Comparison of ENCODE assay signal across 9 mouse cellular contexts in genomic region chr1:91962256-91962655, GRCm38 (mm10).
DNase-seq lines count a peak whose midpoint lies in the region; ATAC-seq and TF ChIP-seq lines count a peak whose summit lies in the region.
"Had no signal": no experiment of that assay in that cellular context is flagged by ENCODE, and none has a peak within 500 bp of the region (broad histone marks: within the 10 kb centered on the region; RNA-seq: fewer than 3 reads in every experiment).

No protein-coding gene starts in this region.

- peaks cover 9% of the 10 kb centered on the region for H3K36me3 ChIP-seq in C2C12 (ENCODE audit: control insufficient read depth, insufficient read depth)
- peaks cover 13% of the 10 kb centered on the region for H3K36me3 ChIP-seq in ES-Bruce4 (ENCODE audit: control insufficient read depth, insufficient read depth, low read length, poor library complexity, severe bottlenecking)
- H3K36me3 ChIP-seq in forebrain, postnatal 0 days (ENCODE audit: insufficient read depth) = peaks cover 63% of the 10 kb centered on the region
- H3K36me3 ChIP-seq in intestine, postnatal 0 days (ENCODE audit: control insufficient read depth, insufficient read depth) = peaks cover 42% of the 10 kb centered on the region
- H3K36me3 ChIP-seq in lung, postnatal 0 days (ENCODE audit: insufficient read depth, low read length) = peaks cover 9% of the 10 kb centered on the region; the same call in 1 of the 2 replicates

- peaks cover 3% of the 10 kb centered on the region for H3K4me1 ChIP-seq in ES-Bruce4 (ENCODE audit: control insufficient read depth, insufficient read depth, low read length)
- no peaks in the 10 kb centered on the region for H3K4me1 ChIP-seq in forebrain, postnatal 0 days (ENCODE audit: insufficient read depth)
- no peaks in the 10 kb centered on the region for H3K4me1 ChIP-seq in intestine, postnatal 0 days (replicated peaks; ENCODE audit: control insufficient read depth, insufficient read depth, low read length)
- H3K4me1 ChIP-seq in lung, postnatal 0 days (ENCODE audit: insufficient read depth, low read depth, low read length) = no peaks in the 10 kb centered on the region
- H3K4me1 ChIP-seq: liver, embryonic 15.5 days had no signal

- H3K4me3 ChIP-seq in C2C12 (ENCODE audit: insufficient read depth, poor library complexity, severe bottlenecking) = no peak overlapping the region
- H3K4me3 ChIP-seq in ES-Bruce4 (ENCODE audit: low read depth, low read length) = no peak overlapping the region
- H3K4me3 ChIP-seq in forebrain, postnatal 0 days (ENCODE audit: low read depth, low read length) = no peak overlapping the region
- H3K4me3 ChIP-seq in intestine, postnatal 0 days (ENCODE audit: low read depth, low read length) = no peak overlapping the region
- no peak overlapping the region for H3K4me3 ChIP-seq in lung, postnatal 0 days (ENCODE audit: low read depth, low read length)
- H3K4me3 ChIP-seq: liver, embryonic 15.5 days had no signal

- no peak overlapping the region for H3K9ac ChIP-seq in ES-Bruce4 (ENCODE audit: low read depth, poor library complexity, severe bottlenecking)
- no peak overlapping the region for H3K9ac ChIP-seq in forebrain, postnatal 0 days
- H3K9ac ChIP-seq in intestine, postnatal 0 days (ENCODE audit: low read depth, low read length) = no peak overlapping the region
- no peak overlapping the region for H3K9ac ChIP-seq in lung, postnatal 0 days (replicated peaks; ENCODE audit: low read depth)
- H3K9ac ChIP-seq: liver, embryonic 15.5 days had no signal

- DNase-seq in c-Kit-positive CD71-positive TER-119-positive erythroid progenitor cells, embryonic 14.5 days (ENCODE audit: low spot score) = peak; percentile 10
- DNase-seq in forebrain, postnatal 0 days = peak; percentile 51
- peak; percentile 69 for DNase-seq in lung, postnatal 0 days (ENCODE audit: low spot score)
- DNase-seq in skeletal muscle tissue, adult 2 months (ENCODE audit: low read depth, low spot score) = peak; percentile 50
- no peak for DNase-seq in left cerebral cortex, postnatal 25 days (ENCODE audit: low spot score in 2 of 2)

- TF ChIP-seq POLR2A in ES-Bruce4 (IDR thresholded peaks at IDR 0.05; ENCODE audit: insufficient read depth, low read length) = no peak

- TF ChIP-seq CTCF in C2C12 (IDR thresholded peaks at IDR 0.05; ENCODE audit: control insufficient read depth, insufficient read depth, insufficient read length) (peak; percentile 75), ES-Bruce4 (IDR thresholded peaks at IDR 0.05; ENCODE audit: low read depth, low read length) (peak; percentile 77)
- TF ChIP-seq CTCF in forebrain, postnatal 0 days (IDR thresholded peaks at IDR 0.05; ENCODE audit: low read depth) = peak; percentile 77
- TF ChIP-seq CTCF in intestine, postnatal 0 days (IDR thresholded peaks at IDR 0.05; ENCODE audit: low read depth) = peak; percentile 90
- TF ChIP-seq CTCF in lung, postnatal 0 days (IDR thresholded peaks at IDR 0.05) = peak; percentile 85

- 26% methylated on average over 1 of the region's 1 CpGs for WGBS in forebrain, postnatal 0 days
- 74% methylated on average over 1 of the region's 1 CpGs for WGBS in intestine, postnatal 0 days
- WGBS in lung, postnatal 0 days = 68% methylated on average over 1 of the region's 1 CpGs

- no peaks in the 10 kb centered on the region for H3K9me3 ChIP-seq in ES-Bruce4 (replicated peaks; ENCODE audit: control insufficient read depth, insufficient read depth, low read length, poor library complexity, severe bottlenecking)
- H3K9me3 ChIP-seq in forebrain, postnatal 0 days (ENCODE audit: low read length) = no peaks in the 10 kb centered on the region
- no peaks in the 10 kb centered on the region for H3K9me3 ChIP-seq in intestine, postnatal 0 days (ENCODE audit: control insufficient read depth)
- no peaks in the 10 kb centered on the region for H3K9me3 ChIP-seq in lung, postnatal 0 days (ENCODE audit: low read length)
- H3K9me3 ChIP-seq: liver, embryonic 15.5 days had no signal

- H3ac ChIP-seq in C2C12 (ENCODE audit: control insufficient read depth, insufficient read length, low read depth) = no peak overlapping the region

- peak; percentile 68 for ATAC-seq in forebrain, postnatal 0 days
- 0 out of 2 replicates have a peak, but pooled peaks have one; percentile 47 for ATAC-seq in intestine, postnatal 0 days
- peak; percentile 79 for ATAC-seq in lung, postnatal 0 days

- H3K79me2 ChIP-seq in C2C12 (ENCODE audit: control insufficient read depth, insufficient read depth) = no peaks in the 10 kb centered on the region

- H3K27ac ChIP-seq in ES-Bruce4 (ENCODE audit: insufficient read depth, low read length) = no peak overlapping the region
- H3K27ac ChIP-seq in forebrain, postnatal 0 days (ENCODE audit: low read depth, low read length) = no peak overlapping the region
- H3K27ac ChIP-seq in intestine, postnatal 0 days (ENCODE audit: low read depth, low read length) = no peak overlapping the region
- no peak overlapping the region for H3K27ac ChIP-seq in lung, postnatal 0 days (ENCODE audit: low read length)
- H3K27ac ChIP-seq: liver, embryonic 15.5 days had no signal

- TF ChIP-seq EP300 in ES-Bruce4 (IDR thresholded peaks at IDR 0.05; ENCODE audit: insufficient read depth, low read depth, low read length) = peak; percentile 45; the same call in 1 of the 2 replicates
- TF ChIP-seq EP300 in lung, postnatal 0 days (IDR thresholded peaks at IDR 0.05) = no peak

- intact Hi-C loops in left cerebral cortex, postnatal 25 days (cut with DNase I) = loop anchor here (5.0 to 10.0 kb wide), 2 partner anchors 207 to 400 kb away; no protein-coding TSS in a partner anchor

- no peak overlapping the region for H3K4me2 ChIP-seq in forebrain, postnatal 0 days (ENCODE audit: low read depth)
- H3K4me2 ChIP-seq in intestine, postnatal 0 days (replicated peaks; ENCODE audit: low read depth) = no peak overlapping the region
- no peak overlapping the region for H3K4me2 ChIP-seq in lung, postnatal 0 days (replicated peaks; ENCODE audit: low read depth, low read length)
- H3K4me2 ChIP-seq: liver, embryonic 15.5 days had no signal

- H3K27me3 ChIP-seq in C2C12 (ENCODE audit: control insufficient read depth, insufficient read depth, insufficient read length) (no peaks in the 10 kb centered on the region), ES-Bruce4 (ENCODE audit: control insufficient read depth, insufficient read depth, low read length, poor library complexity, severe bottlenecking) (no peaks in the 10 kb centered on the region)
- no peaks in the 10 kb centered on the region for H3K27me3 ChIP-seq in forebrain, postnatal 0 days (ENCODE audit: insufficient read depth, low read length)
- H3K27me3 ChIP-seq in intestine, postnatal 0 days (replicated peaks; ENCODE audit: control insufficient read depth, insufficient read depth, low read length) = no peaks in the 10 kb centered on the region
- no peaks in the 10 kb centered on the region for H3K27me3 ChIP-seq in lung, postnatal 0 days (replicated peaks; ENCODE audit: insufficient read depth, low read length)
- H3K27me3 ChIP-seq: liver, embryonic 15.5 days had no signal

- no peaks in the 10 kb centered on the region for H3K79me3 ChIP-seq in C2C12 (ENCODE audit: low read depth)

TF ChIP-seq in C2C12, 6 proteins besides CTCF, POLR2A, EP300 and RAD21:
- TF ChIP-seq MAX (IDR thresholded peaks at IDR 0.05) (no peak), MYOG (IDR thresholded peaks at IDR 0.05; ENCODE audit: control insufficient read depth, extremely low read depth, insufficient read length) (no peak), FOSL1 (IDR thresholded peaks at IDR 0.05; ENCODE audit: insufficient read depth, low read length, poor library complexity, severe bottlenecking) (no peak), MYOD1 (IDR thresholded peaks at IDR 0.05; ENCODE audit: control insufficient read depth, insufficient read length, low read depth) (no peak), CEBPB (IDR thresholded peaks at IDR 0.05; ENCODE audit: low read depth) (no peak), USF1 (IDR thresholded peaks at IDR 0.05; ENCODE audit: low read depth) (no peak)

Comparison
In these comparisons a context has a peak if more than half of its experiments do, and no peak if none do; other contexts are left out.
1. DNase-seq: peak in c-Kit-positive CD71-positive TER-119-positive erythroid progenitor cells, embryonic 14.5 days (single experiment), forebrain, postnatal 0 days (single experiment), lung, postnatal 0 days (single experiment) and skeletal muscle tissue, adult 2 months (single experiment); none in left cerebral cortex, postnatal 25 days (0 of 2).
2. Peak in every context shown above with its lines, with median percentiles within 50 percentile points of each other: CTCF ChIP-seq and ATAC-seq.